ENCODE assay signal across 12 mouse cellular contexts in the genomic region with DNA sequence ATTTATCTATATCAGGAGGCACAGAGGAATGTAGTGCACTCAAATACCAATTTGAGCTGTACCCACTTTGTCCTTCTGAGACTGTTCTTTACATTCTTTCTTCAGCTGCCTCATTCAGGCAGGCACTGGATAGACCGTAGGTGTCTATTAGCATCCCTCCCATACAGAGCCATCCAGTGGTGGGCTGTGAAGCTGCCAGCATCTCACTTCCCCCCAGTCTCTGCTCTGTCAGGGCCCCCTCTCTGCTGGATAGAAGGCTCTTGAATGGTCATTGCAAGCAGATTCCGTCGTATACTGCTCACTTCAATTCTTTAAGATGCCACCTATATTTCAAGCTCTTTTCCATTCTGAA. TPM values are rescaled to one million over a fixed set of nuclear protein-coding genes. Genes with fewer than 3 reads are reported as not detected.
DNase-seq lines count a peak whose midpoint lies in the region; ATAC-seq and TF ChIP-seq lines count a peak whose summit lies in the region.
"Had no signal": no experiment of that assay in that cellular context is flagged by ENCODE, and none has a peak within 500 bp of the region (broad histone marks: within the 10 kb centered on the region; RNA-seq: fewer than 3 reads in every experiment).

No protein-coding gene starts in this region.

- H3K4me2 ChIP-seq in embryonic facial prominence, embryonic 12.5 days (replicated peaks), result no peak overlapping the region
- H3K4me2 ChIP-seq in hindbrain, embryonic 15.5 days, result peak overlapping the region; percentile 31; the same call in 1 of the 2 replicates
- H3K4me2 ChIP-seq in midbrain, embryonic 16.5 days (ENCODE audit: low read length), result no peak overlapping the region
- H3K4me2 ChIP-seq: heart, embryonic 13.5 days; lung, embryonic 14.5 days; stomach, embryonic 15.5 days had no signal

- CTCF ChIA-PET in Patski (lab: Charles Lee), result interaction anchor here (0.9 to 3.1 kb wide), 10 partner anchors 10 to 827 kb away, joined by 3 to 9 read pairs (median 4); a partner anchor contains a TSS

- POLR2A ChIA-PET in Patski (lab: Charles Lee), result interaction anchor here (0.9 kb wide), 1 partner anchor 108 kb away, joined by 3 read pairs; no protein-coding TSS in a partner anchor

- no peak overlapping the region for H3K27ac ChIP-seq in embryonic facial prominence, embryonic 12.5 days
- peak overlapping the region; percentile 72 for H3K27ac ChIP-seq in hindbrain, embryonic 15.5 days (replicated peaks)
- no peak overlapping the region for H3K27ac ChIP-seq in midbrain, embryonic 16.5 days (ENCODE audit: low read length)
- H3K27ac ChIP-seq: heart, embryonic 13.5 days; macrophage; stomach, embryonic 15.5 days had no signal

- H3K4me1 ChIP-seq in embryonic facial prominence, embryonic 12.5 days, result peaks cover 7% of the 10 kb centered on the region
- H3K4me1 ChIP-seq in hindbrain, embryonic 15.5 days (replicated peaks), result peaks cover 12% of the 10 kb centered on the region
- peaks cover 4% of the 10 kb centered on the region; the same call in 1 of the 2 replicates for H3K4me1 ChIP-seq in midbrain, embryonic 16.5 days (ENCODE audit: control insufficient read depth, insufficient read depth, low read length)
- H3K4me1 ChIP-seq: stomach, embryonic 15.5 days had no signal

- ATAC-seq in Patski, result no peak
- 0 out of 2 replicates have a peak, but pooled peaks have one; percentile 3 for ATAC-seq in embryonic facial prominence, embryonic 12.5 days (ENCODE audit: insufficient number of reproducible peaks, insufficient read depth, low FRiP score, low TSS enrichment)
- peak; percentile 64 for ATAC-seq in hindbrain, embryonic 15.5 days (ENCODE audit: low FRiP score, low read depth)
- peak; percentile 56; the same call in 1 of the 2 replicates for ATAC-seq in midbrain, embryonic 16.5 days

- in situ Hi-C loops in Patski (cut with MboI; ENCODE audit: low pct_unique_long_range_greater_than_20kb), result loop anchor here (5.0 to 25.0 kb wide), 2 partner anchors 121 to 784 kb away; no protein-coding TSS in a partner anchor

- DNase-seq in Patski (ENCODE audit: low read depth, low spot score), result no peak
- no peak for DNase-seq in T-cell, adult 2 months (ENCODE audit: low spot score)
- DNase-seq in kidney, adult 18-20 months, result no peak
- DNase-seq in kidney, postnatal 25 days, result no peak

- no peaks in the 10 kb centered on the region for H3K36me3 ChIP-seq in embryonic facial prominence, embryonic 12.5 days
- no peaks in the 10 kb centered on the region for H3K36me3 ChIP-seq in hindbrain, embryonic 15.5 days
- H3K36me3 ChIP-seq in midbrain, embryonic 16.5 days (ENCODE audit: control insufficient read depth, insufficient read depth, low read length), result no peaks in the 10 kb centered on the region
- H3K36me3 ChIP-seq: G1E; heart, embryonic 13.5 days; stomach, embryonic 15.5 days had no signal

- H3K27me3 ChIP-seq in Patski, result no peaks in the 10 kb centered on the region
- H3K27me3 ChIP-seq in embryonic facial prominence, embryonic 12.5 days, result no peaks in the 10 kb centered on the region
- H3K27me3 ChIP-seq in hindbrain, embryonic 15.5 days, result no peaks in the 10 kb centered on the region
- H3K27me3 ChIP-seq in midbrain, embryonic 16.5 days (ENCODE audit: control insufficient read depth, insufficient read depth, low read depth, low read length), result no peaks in the 10 kb centered on the region
- H3K27me3 ChIP-seq: heart, embryonic 13.5 days; stomach, embryonic 15.5 days had no signal

- peak; percentile 68 for TF ChIP-seq CTCF in Patski (IDR thresholded peaks at IDR 0.05)

- 0 out of 2 replicates have a peak, but pooled peaks cover 3% of the 10 kb centered on the region for H3K9me3 ChIP-seq in embryonic facial prominence, embryonic 12.5 days
- H3K9me3 ChIP-seq in hindbrain, embryonic 15.5 days, result no peaks in the 10 kb centered on the region
- H3K9me3 ChIP-seq in midbrain, embryonic 16.5 days (replicated peaks; ENCODE audit: control insufficient read depth, low read length, poor library complexity, severe bottlenecking), result no peaks in the 10 kb centered on the region
- H3K9me3 ChIP-seq: G1E; stomach, embryonic 15.5 days had no signal

- H3K9ac ChIP-seq in embryonic facial prominence, embryonic 12.5 days, result no peak overlapping the region
- H3K9ac ChIP-seq in hindbrain, embryonic 15.5 days, result no peak overlapping the region
- no peak overlapping the region for H3K9ac ChIP-seq in midbrain, embryonic 16.5 days (ENCODE audit: low read depth, low read length)
- H3K9ac ChIP-seq: heart, embryonic 13.5 days; lung, embryonic 14.5 days; stomach, embryonic 15.5 days had no signal

- no peak overlapping the region for H3K4me3 ChIP-seq in embryonic facial prominence, embryonic 12.5 days
- H3K4me3 ChIP-seq in hindbrain, embryonic 15.5 days, result no peak overlapping the region
- H3K4me3 ChIP-seq in midbrain, embryonic 16.5 days (ENCODE audit: low read depth, low read length), result no peak overlapping the region
- H3K4me3 ChIP-seq: heart, embryonic 13.5 days; stomach, embryonic 15.5 days had no signal

- WGBS in embryonic facial prominence, embryonic 12.5 days, result 90% methylated on average over 3 of the region's 3 CpGs
- 37% methylated on average over 3 of the region's 3 CpGs for WGBS in hindbrain, embryonic 15.5 days
- WGBS in midbrain, embryonic 16.5 days, result 62% methylated on average over 3 of the region's 3 CpGs

RNA-seq across cellular contexts. Expression of a gene that starts 36.5 kb away (rescaled TPM):
- 0.10 TPM for polyA plus RNA-seq in Patski (2021)
- polyA plus RNA-seq in embryonic facial prominence, embryonic 12.5 days (2016; fragmentation: Nextera tagmentation; extraction: Ambion mirVana), result 4.3 and 4.4 TPM in 2 replicates
- polyA plus RNA-seq in hindbrain, embryonic 15.5 days (2015; fragmentation: Nextera tagmentation; extraction: Ambion mirVana), result 1.6 and 1.7 TPM in 2 replicates
- 1.2 and 1.5 TPM in 2 replicates for polyA plus RNA-seq in midbrain, embryonic 16.5 days (2015; fragmentation: Nextera tagmentation; extraction: Ambion mirVana)
- polyA plus RNA-seq: G1E, macrophage had no signal
